Mouse (Mus musculus) mature B cell (primary cell): ENCODE data around the gene Tiam1.

Source experiments
- in situ Hi-C: fragments of 300-500 bp; cut with MboI; formaldehyde crosslinking; loops from 2 replicates; pipeline ENCODE4 v1.14.3; 2019

Tiam1 gene

GRCm38 (mm10) chr16:89844580-89844979, 299.0 kb downstream of the Tiam1 start:
- in situ Hi-C loops, result loop anchor here (10.0 kb wide), 1 partner anchor 320 kb away; no protein-coding TSS in a partner anchor

GRCm38 (mm10) chr16:89841894-89842293, 301.7 kb downstream of the Tiam1 start:
- in situ Hi-C loops, result loop anchor here (10.0 kb wide), 1 partner anchor 323 kb away; no protein-coding TSS in a partner anchor

- in situ Hi-C loops, result loop anchor here (10.0 kb wide), 1 partner anchor 324 kb away; no protein-coding TSS in a partner anchor
Observed at GRCm38 (mm10) chr16:89840361-89840760, 303.2 kb downstream of the Tiam1 start.

- in situ Hi-C loops, result loop anchor here (10.0 kb wide), 1 partner anchor 325 kb away; no protein-coding TSS in a partner anchor
Observed at GRCm38 (mm10) chr16:89839829-89840228, 303.7 kb downstream of the Tiam1 start.

GRCm38 (mm10) chr16:89837096-89837495, 306.5 kb downstream of the Tiam1 start:
- in situ Hi-C loops, result no loop called here

GRCm38 (mm10) chr16:89835551-89835950, 308.0 kb downstream of the Tiam1 start:
- in situ Hi-C loops, result no loop called here

- in situ Hi-C loops, result no loop called here
Observed at GRCm38 (mm10) chr16:89833011-89833410, 310.6 kb downstream of the Tiam1 start.

GRCm38 (mm10) chr16:89831172-89831571, 312.4 kb downstream of the Tiam1 start:
- in situ Hi-C loops, result no loop called here

GRCm38 (mm10) chr16:89830221-89830648, 313.3 kb downstream of the Tiam1 start:
- in situ Hi-C loops, result no loop called here

GRCm38 (mm10) chr16:89827496-89828125, 316.0 kb downstream of the Tiam1 start:
- in situ Hi-C loops, result no loop called here

GRCm38 (mm10) chr16:89825875-89826274, 317.7 kb downstream of the Tiam1 start:
- in situ Hi-C loops, result no loop called here

- in situ Hi-C loops, result no loop called here
Observed at GRCm38 (mm10) chr16:89822882-89823281, 320.7 kb downstream of the Tiam1 start.

GRCm38 (mm10) chr16:89818661-89819060, 324.9 kb downstream of the Tiam1 start:
- in situ Hi-C loops, result no loop called here

GRCm38 (mm10) chr16:89817861-89818630, 325.5 kb downstream of the Tiam1 start:
- in situ Hi-C loops, result no loop called here

GRCm38 (mm10) chr16:89817301-89817700, 326.3 kb downstream of the Tiam1 start:
- in situ Hi-C loops, result no loop called here

- in situ Hi-C loops, result no loop called here
Observed at GRCm38 (mm10) chr16:89816506-89817172, 326.9 kb downstream of the Tiam1 start.

- in situ Hi-C loops, result no loop called here
Observed at GRCm38 (mm10) chr16:89813536-89813935, 330.0 kb downstream of the Tiam1 start.

GRCm38 (mm10) chr16:89812891-89813290, 330.7 kb downstream of the Tiam1 start:
- in situ Hi-C loops, result no loop called here

- in situ Hi-C loops, result no loop called here
Observed at GRCm38 (mm10) chr16:89810398-89810797, 333.2 kb downstream of the Tiam1 start.

GRCm38 (mm10) chr16:89808168-89808567, 335.4 kb downstream of the Tiam1 start:
- in situ Hi-C loops, result no loop called here

GRCm38 (mm10) chr16:89805946-89806345, 337.6 kb downstream of the Tiam1 start:
- in situ Hi-C loops, result no loop called here

- in situ Hi-C loops, result no loop called here
Observed at GRCm38 (mm10) chr16:89805210-89805609, 338.4 kb downstream of the Tiam1 start.
